Mouse (Mus musculus): ENCODE measurements around the gene a.

a gene

DNA sequence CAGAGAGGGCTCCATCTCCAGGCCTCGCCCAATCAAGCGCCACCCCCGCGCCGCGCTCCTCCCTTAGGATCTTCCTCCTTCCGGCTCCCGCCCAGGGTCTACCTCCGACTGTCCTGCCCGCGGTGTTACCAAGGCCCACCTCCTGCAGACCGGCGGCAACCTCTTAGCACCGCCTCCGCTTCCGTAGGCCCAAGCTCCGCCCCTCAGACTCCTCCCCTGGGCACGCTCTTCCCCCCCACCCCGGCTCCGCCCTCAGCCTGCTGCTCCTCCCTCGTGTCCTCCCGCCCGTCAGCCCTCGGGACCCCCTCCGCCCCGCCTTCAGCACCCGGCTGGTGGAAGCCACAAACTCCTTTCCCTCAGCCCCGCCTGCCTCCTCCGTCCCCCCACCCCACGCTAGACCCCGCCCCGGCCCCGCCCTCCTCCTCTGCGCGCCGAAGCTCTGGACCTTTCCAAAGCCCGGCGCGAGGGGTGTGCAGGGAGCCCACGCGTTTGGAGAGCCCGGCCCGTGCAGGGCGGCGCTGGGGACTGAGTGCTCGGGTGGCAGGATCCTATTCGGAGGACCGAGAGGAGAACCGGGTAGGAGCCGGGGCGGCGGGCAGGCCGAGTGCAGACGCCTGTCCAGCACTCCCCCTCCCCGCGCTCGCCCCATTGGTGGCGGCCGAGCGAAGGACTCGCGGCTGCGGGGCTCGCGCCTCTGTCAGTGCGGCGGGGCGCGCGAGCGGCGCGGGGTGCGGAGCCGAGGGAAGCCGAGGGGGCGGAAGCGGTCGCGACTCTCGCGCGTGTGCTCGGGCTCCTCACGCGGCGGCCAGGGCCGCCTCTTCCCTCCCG, at the start of gene a, which contains the start of gene Raly:
Gene a, plus strand, starts transcription at position 747 of the 828 bp plus-strand sequence.
Gene Raly, plus strand, starts transcription at position 441 of the 828 bp plus-strand sequence.
- in situ Hi-C loops (cut with MboI; ENCODE audit: low sequenced_read_pairs) = no loop called here

DNA sequence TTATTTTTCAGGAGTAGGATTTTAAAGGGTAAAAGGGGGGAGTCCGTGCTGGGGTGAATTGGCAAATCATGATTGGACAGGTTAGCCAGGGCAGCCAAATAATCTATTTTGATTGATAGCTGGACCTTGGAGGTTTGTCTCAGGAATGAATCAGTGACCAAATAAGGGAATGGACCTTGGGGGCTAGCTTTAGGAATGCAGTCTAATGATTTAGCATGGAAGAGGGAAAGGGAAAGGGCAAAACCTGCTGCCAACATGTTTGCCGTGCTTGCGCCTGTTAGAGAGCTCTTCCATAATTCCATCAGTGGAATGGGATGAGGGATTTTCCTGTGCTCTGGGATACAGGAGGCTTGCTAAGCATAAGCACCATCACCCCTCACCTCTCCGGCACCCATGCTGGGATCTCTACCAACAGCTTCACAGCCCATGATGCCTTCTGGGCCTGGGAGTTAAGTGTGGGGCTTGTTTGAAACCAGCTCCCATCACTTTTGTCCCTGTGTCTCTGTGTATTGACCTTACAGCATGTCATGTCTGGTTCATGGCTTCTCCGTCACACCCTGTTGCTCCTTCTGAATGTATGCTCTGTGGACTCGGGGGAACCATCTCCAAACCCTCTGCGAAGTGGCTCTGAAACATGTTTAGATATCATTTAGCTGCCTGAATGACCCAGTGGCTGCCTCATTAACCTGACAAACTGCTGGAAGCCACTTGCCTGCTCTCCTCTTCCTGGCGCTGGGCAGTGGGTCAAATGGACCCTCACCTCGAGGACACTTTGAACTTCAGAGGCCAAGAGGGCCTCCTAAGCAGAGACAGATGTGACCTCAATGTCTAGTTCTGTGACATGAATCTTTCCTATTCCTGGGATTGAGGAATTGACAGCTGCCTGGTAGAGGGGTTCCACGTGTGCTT, 48.0 kb upstream of the a start:
- in situ Hi-C loops (cut with MboI; ENCODE audit: low sequenced_read_pairs) = no loop called here

DNA sequence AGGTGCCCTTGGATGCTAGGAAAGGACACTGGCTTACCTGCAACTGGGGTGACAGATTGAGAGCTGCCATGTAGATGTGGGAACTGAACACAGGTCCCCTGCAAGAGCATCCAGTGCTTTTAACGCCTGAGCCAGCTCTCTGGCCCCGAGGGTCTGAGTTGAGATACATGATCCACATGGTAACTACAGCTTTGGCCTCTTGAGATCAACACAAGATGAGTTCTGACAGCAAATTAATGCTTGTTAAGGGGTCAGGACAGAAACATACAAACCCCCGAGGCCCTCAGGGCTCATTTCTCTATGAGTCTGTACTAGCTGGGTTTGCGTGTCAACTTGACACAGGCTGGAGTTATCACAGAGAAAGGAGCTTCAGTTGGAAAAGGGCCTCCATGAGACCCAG, 47.3 kb upstream of the a start:
- in situ Hi-C loops (cut with MboI; ENCODE audit: low sequenced_read_pairs) = no loop called here

DNA sequence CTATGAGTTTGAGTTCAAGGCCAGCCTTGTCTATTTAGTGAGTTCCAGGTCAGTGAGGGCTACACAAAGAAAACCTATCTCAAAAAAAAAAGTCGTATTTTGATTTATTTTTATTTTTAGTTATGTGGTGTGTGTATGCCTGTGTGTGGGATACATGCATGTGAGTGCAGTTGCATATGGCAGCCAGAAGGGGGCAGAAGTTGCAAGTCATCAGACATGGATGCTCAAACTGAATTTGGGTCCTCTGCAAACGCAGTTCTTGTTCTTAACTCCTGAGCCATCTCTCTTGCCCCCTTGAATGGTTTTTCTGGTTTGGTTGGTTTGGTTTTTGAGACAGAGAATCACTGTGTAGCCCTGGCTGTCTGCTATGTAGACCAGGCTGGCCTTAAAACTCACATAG, 42.8 kb upstream of the a start:
- in situ Hi-C loops (cut with MboI; ENCODE audit: low sequenced_read_pairs) = no loop called here

DNA sequence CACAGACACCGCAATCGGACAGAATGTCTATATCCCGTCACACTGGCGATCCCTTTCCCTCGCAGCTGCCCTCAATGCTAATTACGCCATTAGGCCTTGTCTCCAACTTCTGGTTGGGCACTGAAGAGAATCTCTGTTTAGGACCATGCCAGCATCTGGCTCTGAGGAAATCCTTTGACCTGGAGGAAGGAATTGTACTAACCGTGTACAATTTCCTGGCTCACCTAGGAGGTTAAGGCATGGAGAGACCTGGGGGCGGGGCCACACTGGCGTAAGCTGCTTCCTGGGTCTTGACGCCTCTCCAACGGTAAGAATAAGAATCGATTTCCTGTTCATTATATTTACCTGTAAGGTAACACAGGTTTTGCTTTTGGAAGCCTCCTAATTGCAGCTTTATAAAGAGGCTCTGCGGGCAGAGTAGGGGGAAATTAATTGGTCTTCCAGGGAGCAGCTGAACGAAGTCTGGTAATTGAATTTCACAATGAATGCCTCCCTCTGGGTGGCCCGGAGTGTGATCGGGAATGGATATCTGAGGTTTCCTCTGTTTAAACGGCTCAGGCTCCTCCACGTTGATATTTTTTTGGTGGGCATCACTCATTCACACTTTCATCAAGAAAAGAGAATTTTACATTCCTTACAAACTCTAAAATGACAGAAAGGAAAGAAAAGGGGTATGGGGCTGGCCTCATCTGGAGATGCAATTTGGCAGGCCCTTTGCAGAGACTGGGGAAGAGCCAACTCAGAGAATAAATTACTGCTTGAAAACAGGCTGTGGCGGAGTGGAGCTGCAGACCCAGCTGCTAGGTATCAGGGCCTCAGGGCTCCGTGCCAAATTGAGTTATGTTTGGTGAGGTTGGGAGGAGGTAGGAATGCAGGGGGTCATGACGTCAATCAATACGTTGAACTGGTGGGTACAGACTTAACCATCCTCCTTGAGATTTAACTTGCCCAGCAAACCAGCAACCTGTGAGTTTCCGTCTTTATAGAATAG, 41.9 kb upstream of the a start:
- in situ Hi-C loops (cut with MboI; ENCODE audit: low sequenced_read_pairs) = no loop called here

DNA sequence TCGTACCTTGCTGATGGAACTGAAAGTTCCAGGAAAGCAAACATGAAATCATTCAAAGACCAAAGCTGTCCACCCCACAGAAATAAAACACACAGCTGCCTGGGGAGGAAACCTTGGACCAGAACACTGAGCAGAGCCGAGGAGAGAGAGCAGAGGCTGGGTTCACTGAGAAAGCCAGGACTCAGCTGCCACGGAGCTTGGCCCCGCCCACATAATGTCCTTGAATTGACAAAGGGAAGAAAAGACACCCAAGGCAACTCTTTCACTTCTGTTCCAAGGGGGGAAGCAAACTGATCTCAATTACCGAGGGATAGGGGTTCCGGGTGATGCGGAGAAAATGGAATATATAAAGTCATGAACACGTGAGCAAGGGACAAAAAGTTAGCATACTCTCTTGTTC, 39.3 kb upstream of the a start:
- in situ Hi-C loops (cut with MboI; ENCODE audit: low sequenced_read_pairs) = no loop called here

DNA sequence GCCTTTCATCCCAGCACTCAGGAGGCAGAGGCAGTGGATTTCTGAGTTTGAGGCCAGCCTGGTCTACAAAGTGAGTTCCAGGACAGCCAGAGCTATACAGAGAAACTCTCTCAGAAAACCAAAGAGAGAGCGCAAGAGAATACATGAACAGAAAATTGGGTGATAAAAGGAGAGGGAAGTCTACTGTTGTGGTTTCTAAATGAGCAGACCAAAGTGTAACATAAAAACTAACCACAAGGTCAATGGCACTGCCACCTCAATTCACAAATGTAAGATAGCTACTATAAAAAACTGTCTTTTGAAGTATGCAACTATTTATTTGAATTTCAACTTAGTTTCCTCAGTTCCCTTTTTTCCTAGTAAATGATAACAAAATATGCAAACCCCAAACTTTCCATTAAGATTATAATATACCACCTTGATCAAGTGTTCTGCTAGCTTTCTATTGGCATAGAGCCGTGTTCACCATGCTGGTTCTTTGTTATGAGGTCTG, 37.1 kb upstream of the a start:
- in situ Hi-C loops (cut with MboI; ENCODE audit: low sequenced_read_pairs) = no loop called here

DNA sequence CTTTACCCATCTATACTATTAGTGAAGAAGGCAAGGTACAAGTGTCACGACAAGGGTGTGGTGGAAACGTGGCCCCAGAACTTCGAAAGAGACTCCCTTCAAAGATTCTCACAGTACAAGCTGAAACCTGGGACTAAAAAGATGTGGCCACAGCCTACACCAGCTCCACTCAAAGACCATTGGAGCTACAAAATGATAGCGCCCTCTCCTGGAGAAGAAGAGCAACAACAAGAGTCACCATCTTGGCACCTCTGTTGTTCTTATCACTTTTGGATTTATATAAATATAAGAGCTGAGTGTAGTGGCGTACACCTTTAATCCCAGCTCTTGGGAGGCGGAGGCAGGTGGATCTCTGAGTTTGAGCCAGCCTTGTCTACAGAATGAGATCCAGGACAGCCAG, 35.4 kb upstream of the a start:
- in situ Hi-C loops (cut with MboI; ENCODE audit: low sequenced_read_pairs) = no loop called here

DNA sequence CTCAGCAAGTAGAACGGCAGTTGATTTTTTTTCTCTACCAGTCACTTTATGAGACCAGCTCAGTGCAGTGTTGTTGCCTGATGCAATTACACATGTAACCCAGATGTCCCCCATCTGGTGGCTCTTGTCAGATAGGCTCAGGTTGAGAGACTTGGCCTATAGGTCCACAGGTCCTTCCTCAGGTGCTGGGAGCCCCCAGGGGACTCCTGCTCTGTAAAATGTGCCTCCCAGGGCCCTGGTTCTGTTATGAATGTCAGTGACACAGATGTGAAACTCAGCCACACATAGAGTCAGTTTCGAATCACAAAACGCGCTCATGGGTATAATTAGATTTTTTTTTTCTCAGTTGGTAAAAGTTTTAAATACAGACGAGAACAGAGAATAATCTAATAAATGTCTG, 33.5 kb upstream of the a start:
- in situ Hi-C loops (cut with MboI; ENCODE audit: low sequenced_read_pairs) = no loop called here

DNA sequence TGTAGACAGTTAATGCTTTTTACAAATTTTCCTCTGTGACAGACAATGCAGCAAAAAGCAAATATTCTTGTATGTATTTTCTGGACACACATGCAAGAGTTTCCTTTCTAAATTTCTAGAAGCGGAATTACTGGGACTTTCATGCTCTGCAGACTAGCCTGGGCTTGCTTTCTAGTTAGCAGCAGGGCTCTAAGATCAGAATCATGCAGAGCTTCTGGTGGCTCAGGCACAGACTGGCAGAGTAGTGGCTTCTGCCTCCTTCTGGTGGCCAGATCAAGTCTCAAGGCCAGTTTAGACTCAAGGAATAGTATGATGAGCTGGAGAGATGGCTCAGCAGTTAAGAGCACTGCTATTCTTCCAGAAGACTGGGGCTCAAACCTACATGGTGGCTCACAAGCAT, 32.7 kb upstream of the a start:
- in situ Hi-C loops (cut with MboI; ENCODE audit: low sequenced_read_pairs) = no loop called here

DNA sequence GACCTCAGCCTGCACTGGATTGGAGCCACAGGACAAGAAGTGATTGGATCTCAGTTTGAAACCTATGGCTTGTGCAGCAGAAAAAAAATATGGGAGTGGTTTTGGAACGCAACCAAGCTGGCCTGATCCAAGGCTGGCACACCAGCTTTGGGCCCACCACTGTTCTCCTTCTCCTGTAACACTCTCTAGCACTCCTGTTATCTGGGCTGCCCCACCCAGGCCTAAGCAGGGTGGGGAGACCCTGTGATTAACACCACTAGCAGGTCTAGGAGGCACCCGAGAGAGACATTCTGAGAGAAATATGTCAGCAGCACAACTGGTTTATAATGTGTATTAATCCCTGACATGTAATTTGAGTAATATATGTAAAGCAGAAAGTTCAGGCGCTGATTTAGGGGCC, 28.0 kb upstream of the a start:
- in situ Hi-C loops (cut with MboI; ENCODE audit: low sequenced_read_pairs) = no loop called here

DNA sequence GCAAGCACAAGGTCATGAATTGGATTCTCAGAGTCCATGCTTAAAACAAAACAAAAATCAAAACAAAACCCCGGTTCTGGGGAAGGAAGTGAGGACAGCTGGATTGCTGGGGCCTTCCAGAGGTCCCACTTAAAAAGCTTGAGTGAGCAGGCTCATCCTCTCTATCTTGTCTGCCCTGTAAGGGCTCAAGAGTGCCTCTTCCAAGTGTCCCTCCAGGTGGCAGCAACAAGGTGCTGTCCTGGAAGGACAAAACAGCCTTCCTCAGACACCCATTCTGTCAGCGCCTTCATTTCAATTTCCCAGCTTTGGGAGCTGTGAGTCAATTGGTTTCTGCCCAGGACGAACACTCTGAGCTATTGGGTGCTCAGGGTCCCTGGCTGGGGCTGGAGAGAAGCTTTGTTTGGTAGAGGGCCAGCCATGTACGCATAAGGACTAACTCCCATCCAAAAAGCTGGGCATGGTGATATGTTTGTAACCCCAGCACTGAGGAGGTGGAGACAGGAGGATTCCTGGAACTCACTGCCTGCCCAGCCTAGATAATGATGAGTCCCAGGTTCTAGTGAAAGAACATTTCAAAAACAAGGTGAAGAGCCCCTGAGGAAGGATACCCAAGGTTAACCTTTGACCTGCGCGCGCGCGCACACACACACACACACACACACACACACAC, 26.2 kb upstream of the a start:
- in situ Hi-C loops (cut with MboI; ENCODE audit: low sequenced_read_pairs) = no loop called here

DNA sequence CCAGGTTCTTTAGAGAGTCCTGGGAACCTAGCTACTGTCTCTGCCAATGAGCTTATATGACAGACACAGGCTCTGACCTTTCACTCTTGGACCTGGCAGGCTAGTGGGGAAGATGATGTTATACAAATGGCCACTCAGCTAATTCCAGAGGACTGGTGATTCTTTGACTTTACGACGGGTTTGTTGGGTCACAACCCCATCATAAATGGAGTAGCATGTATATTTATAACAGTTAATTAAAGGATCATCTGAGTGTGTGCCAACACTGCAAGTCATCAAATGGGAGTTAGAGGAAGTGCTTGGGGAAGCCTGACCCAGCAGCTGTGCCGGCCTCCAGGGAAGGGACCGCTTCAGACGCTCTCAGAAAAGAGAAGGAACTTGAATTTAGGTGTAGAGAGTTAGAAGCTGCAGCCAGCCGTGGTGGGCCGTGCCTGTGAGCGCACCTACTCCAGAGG, 25.6 kb upstream of the a start:
- in situ Hi-C loops (cut with MboI; ENCODE audit: low sequenced_read_pairs) = no loop called here

DNA sequence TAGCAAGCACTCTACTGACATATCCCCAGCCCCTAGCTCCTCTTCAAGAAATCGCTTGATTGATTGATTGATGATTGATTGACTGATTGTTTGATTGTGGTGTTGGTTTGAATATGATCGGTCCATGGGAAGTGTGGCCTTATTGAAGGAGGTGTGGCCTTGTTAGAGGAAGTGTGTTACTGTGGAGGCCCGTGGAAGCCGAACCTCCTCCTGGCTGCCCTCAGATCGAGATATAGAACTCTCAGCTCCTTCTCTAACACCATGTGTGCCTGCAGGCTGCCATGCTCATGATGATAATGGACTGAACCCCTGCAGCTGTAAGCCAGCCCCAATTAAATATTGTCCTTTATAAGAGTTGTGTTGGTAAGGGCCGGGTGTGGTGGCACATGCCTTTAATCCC, 24.2 kb upstream of the a start:
- in situ Hi-C loops (cut with MboI; ENCODE audit: low sequenced_read_pairs) = no loop called here

DNA sequence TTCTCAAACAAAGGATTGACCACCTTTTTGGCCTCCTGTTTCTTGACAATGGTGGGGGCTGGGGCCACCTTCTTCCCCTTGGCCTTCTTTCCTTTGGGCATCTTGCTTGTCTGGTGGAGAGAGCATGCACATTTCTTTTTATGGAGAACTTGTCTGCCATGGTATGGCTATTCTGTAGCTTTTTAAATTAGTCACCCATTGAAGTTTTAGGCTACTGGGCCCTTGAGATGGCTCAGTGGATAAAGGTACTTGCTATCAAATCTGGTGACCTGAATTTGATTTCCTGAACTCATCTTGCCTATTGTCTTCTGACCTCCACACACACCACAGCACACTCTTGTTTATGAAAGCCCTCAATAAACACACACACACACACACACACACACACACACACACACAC, 21.3 kb upstream of the a start, which contains the start of gene Gm14214:
Gene Gm14214, minus strand, starts transcription at position 101 of the 400 bp plus-strand sequence.
- in situ Hi-C loops (cut with MboI; ENCODE audit: low sequenced_read_pairs) = no loop called here

DNA sequence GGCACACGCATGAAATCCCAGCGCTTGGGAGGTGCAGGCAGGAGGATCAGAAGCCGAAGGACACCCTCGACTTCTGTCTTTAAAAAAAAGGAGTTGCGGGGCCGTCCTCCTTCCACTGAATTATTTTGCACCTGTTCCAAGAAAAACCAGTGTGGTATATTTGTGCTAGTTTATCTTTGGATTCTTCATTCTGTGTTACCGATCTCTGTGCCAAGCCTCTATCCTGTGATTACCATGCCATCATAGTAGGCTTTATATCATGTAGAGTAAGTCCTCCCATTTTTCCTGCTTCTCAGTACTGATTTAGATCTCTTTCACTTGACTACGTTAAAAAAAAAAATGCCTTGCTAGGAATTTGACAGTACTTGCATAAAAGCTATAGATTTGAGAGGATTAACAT, 19.6 kb upstream of the a start:
- in situ Hi-C loops (cut with MboI; ENCODE audit: low sequenced_read_pairs) = no loop called here

DNA sequence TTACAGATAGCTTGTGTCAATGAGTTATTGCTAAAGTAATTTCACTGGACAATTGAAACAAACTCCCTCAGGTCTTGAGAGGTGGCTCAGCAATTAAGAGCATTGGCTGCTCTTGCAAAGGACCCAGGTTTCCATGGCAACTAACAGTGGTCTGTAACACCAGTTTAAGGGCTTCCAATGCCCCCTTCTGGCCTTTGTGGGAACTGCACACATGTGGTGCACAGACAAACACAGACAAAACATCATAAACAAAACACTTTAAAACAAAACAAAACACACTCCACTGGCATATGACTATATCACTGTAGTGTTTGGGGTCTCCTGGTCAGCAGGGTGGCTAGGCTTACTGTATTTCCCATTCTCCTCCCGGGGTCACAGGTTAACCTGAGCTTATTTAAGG, 17.2 kb upstream of the a start:
- in situ Hi-C loops (cut with MboI; ENCODE audit: low sequenced_read_pairs) = no loop called here

DNA sequence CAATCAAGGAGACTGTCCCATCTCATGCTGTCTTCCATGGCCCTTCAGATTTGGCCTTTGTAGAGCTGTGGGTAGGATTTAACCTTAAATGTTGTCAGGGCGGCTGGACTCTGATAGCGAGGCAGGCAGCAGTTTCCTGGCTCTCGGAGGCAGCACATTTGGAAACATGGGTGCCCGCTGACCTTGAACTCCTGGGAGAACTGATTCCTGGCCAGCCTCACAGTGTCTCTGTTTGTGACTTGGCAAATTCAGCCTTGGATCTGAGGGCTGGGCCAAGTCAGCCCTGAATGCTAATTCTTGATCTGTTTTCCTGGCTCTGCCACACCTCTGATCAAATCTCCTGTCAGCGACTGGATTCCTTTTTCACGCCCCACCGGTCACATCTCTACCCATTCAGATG, 14.7 kb upstream of the a start:
- in situ Hi-C loops (cut with MboI; ENCODE audit: low sequenced_read_pairs) = no loop called here

DNA sequence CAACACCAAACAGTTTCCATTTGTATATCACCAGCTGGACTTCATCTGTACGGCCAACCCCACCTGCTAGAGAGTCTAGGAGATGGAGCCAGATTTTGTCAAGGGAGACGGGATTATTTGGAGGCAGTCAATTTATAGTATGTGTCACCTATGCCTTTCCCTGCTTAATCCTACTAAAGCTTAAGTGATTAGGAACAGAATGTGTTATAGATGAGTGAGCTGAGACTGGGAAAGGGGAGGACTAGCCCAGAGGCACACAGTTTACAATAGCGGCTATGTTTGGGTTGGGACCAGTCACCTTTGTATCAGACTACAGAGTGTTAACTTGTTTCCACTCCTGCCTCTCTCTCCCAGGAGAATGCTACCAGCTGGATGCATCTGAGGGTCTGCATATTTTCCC, 11.6 kb upstream of the a start:
- in situ Hi-C loops (cut with MboI; ENCODE audit: low sequenced_read_pairs) = no loop called here

DNA sequence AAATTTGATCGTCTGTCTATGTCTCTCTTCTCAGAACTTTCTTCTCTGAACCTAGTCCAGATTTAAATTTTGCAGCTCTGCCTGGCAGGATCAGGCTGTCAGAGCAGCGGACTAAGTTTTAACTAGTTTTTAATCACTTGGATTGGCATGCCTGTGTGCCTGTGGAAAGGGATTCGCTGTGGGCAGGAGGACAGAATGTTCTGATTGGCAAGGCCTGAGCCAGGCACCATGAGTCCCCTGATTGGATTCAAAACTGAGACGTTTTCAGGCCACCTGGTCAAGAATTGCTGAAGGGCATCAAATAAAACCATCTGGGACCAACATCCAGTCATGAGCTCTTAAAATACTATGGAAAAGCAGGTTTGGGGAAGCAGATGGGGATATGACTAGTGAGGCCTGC, 8.8 kb upstream of the a start:
- in situ Hi-C loops (cut with MboI; ENCODE audit: low sequenced_read_pairs) = no loop called here
